Mouse (Mus musculus) left cerebral cortex, postnatal 4 days (tissue): Measurements from ENCODE around the gene Fbxo45. TPM values are rescaled to one million over a fixed set of nuclear protein-coding genes. Genes with fewer than 3 reads are reported as not detected.

Experiments
- DNase-seq: peaks from one replicate; pipeline ENCODE4 v3.0.0-alpha.2; 2022
- intact Hi-C: fragments of 180-260 bp; cut with DNase I; formaldehyde crosslinking; loops from one replicate; pipeline ENCODE4 v1.15.1; 2025
- microRNA-seq: library from miRNA; unstranded; fragments of <30 nt; microRNA quantifications from one replicate; pipeline ENCODE4 v1.2.0, GENCODE M21; 2022
- total RNA-seq, 2 experiments: library from RNA; stranded (reverse); gene quantifications; 2 replicates each; pipeline ENCODE4 v1.2.3; 2021

Fbxo45 gene
- total RNA-seq, 2 experiments from 2014 or later = 45.5 to 46.7 TPM

DNA sequence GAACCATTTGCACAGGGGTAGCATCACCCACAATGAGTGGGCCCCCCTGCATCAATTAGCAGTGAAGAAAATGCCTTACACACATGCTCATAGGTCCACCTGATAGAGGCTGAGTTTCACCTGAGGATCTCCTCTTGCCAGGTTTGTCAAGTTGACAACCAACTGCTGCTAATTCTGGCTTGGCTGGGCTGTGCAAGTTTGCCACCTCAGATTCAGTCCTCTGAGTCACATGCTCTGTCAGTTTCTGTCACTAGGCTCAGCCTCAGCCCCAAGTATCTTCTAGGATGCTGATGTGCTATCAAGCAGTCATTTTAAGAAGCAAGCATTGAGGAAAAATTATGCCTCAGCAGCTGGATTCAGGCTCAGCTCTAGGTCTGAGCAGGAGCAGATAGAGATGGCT is 32.8 kb downstream of the Fbxo45 start:
- no peak for DNase-seq
- intact Hi-C loops = no loop called here

DNA sequence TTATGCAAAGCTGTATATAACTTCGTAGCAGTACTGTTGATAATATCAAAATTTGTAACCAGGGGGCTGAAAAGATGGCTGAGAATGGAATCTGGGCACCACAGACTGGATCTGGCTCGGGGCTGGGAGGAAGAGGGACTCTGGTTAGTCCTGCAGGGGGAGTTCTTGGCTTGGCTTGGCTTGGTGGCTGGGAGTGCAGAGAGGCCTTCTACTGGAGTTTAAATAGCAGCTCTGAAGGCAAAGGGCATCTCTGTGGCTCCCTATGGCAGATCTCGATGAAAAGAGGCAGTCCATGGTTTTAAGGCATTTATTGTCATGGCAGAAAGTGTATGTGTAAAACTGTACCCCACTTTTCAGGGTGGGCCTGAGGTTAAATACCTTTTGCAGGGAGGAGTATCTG is 42.1 kb downstream of the Fbxo45 start:
- intact Hi-C loops = no loop called here
- no peak for DNase-seq

DNA sequence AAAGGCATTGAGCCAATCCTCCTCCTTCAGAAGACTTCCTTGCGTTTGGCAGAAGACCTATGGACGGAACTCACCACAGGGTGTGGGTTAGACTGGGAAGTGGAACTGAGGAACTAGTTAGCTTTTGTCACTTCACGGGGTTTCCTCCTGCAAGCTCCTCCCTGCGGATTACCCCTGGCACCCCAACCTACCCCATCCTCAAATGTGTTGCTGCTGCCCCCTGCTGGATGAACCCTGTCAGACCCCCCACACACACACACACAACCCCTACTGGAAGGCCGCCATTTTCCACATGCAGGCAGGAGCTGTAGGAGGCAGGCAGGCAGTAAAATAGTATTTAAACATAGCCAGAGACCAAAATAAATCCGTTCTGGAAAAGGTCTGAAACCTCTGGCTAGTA is 44.3 kb downstream of the Fbxo45 start:
- peak; percentile 27 for DNase-seq
- intact Hi-C loops = no loop called here

DNA sequence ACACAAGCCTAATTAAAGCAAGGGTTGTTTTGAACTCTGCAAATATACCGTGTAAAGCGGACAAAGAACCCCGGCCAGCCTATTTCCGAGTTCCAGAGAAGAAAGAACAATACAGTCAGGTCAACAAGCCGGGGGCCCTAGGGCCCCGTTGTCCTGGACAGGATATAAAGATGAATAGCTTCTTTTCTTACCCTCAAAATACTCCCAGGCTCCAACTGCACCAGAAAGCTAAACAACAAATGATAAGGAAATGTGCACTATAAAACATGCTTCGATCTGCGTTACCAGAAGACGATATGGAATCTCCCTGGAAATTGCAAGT is 46.0 kb downstream of the Fbxo45 start:
- no peak for DNase-seq
- intact Hi-C loops = no loop called here

DNA sequence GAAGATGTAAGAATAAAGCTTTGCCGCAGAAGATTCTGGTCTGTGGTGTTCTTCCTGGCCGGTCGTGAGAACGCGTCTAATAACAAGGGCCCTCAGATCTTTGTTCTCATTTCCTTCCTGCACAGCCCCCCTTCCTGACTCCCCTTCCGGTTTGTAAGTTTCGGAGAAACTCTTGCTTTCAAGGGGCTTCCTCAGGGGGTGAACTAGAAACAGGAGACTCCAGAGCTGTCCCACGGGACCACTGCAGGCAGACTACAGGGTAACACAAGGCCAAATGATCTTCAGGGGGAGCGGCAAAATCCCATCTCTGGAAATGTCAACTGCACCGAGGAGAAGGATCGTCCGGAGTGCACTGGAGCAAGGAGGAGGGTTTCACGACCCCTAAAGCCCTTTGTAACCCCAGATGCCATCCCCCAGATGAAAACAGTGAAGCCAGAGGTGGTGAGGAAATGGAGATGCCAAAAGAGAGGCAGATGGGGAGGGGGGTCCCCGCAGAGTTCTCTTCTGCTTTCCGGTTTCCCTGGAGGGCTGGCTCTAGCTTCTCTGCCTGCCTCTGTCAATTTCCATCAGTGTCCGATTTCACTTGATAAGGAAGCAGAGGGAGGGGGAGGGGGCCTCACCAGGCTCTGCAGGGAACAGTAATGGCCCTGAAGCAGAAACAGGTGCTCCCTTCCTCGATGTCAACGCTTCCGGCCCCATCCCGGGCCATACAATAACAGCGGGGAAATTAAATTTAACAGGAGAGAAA is 46.5 kb downstream of the Fbxo45 start:
- intact Hi-C loops = no loop called here
- DNase-seq = peak; percentile 51

DNA sequence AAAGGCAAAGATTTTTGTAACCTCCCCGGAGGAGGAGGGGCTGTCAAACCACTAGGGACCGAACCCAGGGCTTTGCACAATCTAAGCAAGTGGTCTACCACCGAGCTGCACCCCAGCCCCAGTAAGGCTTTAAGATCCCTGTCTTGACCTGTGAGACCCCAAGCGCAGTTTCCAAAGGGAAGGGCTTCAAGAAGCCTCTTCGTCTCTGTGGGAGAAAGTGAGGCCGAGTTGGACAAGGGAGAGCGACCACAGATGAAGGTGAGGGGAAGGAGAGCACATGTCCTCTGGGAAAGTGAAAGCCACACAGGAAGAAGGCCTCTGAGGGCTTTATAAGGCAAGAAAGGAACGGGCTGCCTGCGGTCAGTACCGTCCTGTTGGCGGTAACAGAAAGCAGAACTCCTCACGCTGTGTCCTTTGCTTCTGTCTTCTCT is 56.9 kb downstream of the Fbxo45 start:
- no peak for DNase-seq
- intact Hi-C loops = no loop called here

DNA sequence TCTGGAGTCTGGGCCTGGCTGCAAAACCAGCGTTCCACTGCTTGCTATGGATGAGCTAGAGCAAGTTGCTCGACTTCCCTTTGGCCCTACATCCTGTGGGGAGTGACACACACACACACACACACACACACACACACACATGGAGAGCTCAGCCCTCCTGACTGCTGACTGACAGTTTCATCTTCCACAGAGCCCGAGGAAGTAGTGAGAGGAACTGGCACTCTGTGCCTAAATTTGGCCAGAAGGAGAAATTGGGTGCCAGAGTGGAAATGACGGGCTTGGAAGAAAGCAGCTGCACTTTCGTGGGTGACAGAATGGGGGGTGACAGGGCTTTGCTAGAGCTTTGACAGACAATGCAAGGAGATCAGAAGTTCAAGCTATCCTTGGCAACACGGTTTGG is 57.8 kb downstream of the Fbxo45 start:
- intact Hi-C loops = no loop called here
- peak; percentile 36 for DNase-seq

DNA sequence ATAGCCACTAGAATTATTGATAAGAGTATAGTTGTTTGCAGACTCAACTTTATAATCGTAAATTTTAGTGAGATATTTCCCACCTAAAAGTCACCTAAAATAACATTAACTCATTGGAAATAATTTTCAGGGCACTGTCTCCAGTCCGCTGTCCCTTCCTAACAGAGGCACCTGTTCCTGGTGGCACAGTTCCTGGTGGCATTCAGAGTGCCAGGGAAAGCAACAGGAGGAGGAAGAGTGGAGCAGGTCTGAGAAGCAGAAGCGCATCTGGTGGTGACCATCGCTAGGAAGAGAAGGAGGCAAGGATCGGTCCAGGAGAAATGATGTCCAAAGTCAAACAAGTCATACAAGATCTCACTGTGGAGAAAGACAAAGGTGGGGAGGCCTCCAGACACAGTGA is 60.9 kb downstream of the Fbxo45 start:
- intact Hi-C loops = no loop called here
- DNase-seq = no peak

Small RNAs within 50 kb of the gene (microRNA-seq; reads per million reads assigned to microRNA genes)
- gene Mir1946a = not detected

Other genes with a start within 250 kb of the Fbxo45 start
- 10 to 100 TPM; 41.8 to 43.2 TPM for gene Senp5, start 243.9 kb downstream of the Fbxo45 start, total RNA-seq
- 10 to 100 TPM; 47.0 to 53.4 TPM for gene Pak2, start 167.8 kb downstream of the Fbxo45 start, total RNA-seq
- gene Pigx, start 147.4 kb downstream of the Fbxo45 start, total RNA-seq = 10 to 100 TPM; 44.1 TPM
- 10 to 100 TPM; 38.4 to 40.7 TPM for gene Cep19, start 147.4 kb downstream of the Fbxo45 start, total RNA-seq
- gene Nrros, start 81.6 kb downstream of the Fbxo45 start, total RNA-seq = 1 to 10 TPM; 5.7 to 5.9 TPM
- not detected for gene Bex6, start 67.3 kb downstream of the Fbxo45 start, total RNA-seq
- 10 to 100 TPM; 10.2 to 10.3 TPM for gene Wdr53, start 69 bp upstream of the Fbxo45 start, total RNA-seq
- gene Smco1, start 24.3 kb upstream of the Fbxo45 start, total RNA-seq = not detected
- 10 to 100 TPM; 34.4 to 34.6 TPM for gene Rnf168, start 30.3 kb upstream of the Fbxo45 start, total RNA-seq
- 10 to 100 TPM; 73.2 to 77.9 TPM for gene Ubxn7, start 85.1 kb upstream of the Fbxo45 start, total RNA-seq
- gene Tm4sf19, start 153.3 kb upstream of the Fbxo45 start, total RNA-seq = not detected
- gene Tctex1d2, start 172.5 kb upstream of the Fbxo45 start, total RNA-seq = 10 to 100 TPM; 18.0 to 19.0 TPM
- 10 to 100 TPM; 52.4 to 58.4 TPM for gene Pcyt1a, start 183.8 kb upstream of the Fbxo45 start, total RNA-seq
- gene Slc51a, start 240.7 kb upstream of the Fbxo45 start, total RNA-seq = not detected
- gene Zdhhc19, start 249.1 kb upstream of the Fbxo45 start, total RNA-seq = not detected